Mouse (Mus musculus): ENCODE results near the gene Nif3l1.

Nif3l1 gene

GRCm38 (mm10) chr1:58454316-58454715 lies 9.4 kb downstream of the Nif3l1 start:
- no peak for DNase-seq (ENCODE audit: low spot score in 2 of 2)

- DNase-seq (ENCODE audit: low spot score in 2 of 2), result no peak
Measured at GRCm38 (mm10) chr1:58458175-58458574, 13.2 kb downstream of the Nif3l1 start.

GRCm38 (mm10) chr1:58458867-58459266 lies 13.9 kb downstream of the Nif3l1 start:
- DNase-seq (ENCODE audit: low spot score in 2 of 2), result no peak

GRCm38 (mm10) chr1:58460566-58460965 lies 15.6 kb downstream of the Nif3l1 start:
- DNase-seq (ENCODE audit: low spot score in 2 of 2), result no peak

- no peak for DNase-seq (ENCODE audit: low spot score in 2 of 2)
Measured at GRCm38 (mm10) chr1:58463935-58464334, 19.0 kb downstream of the Nif3l1 start.

GRCm38 (mm10) chr1:58465042-58465441 lies 20.1 kb downstream of the Nif3l1 start:
- DNase-seq (ENCODE audit: low spot score in 2 of 2), result no peak

- DNase-seq (ENCODE audit: low spot score in 2 of 2), result no peak
Measured at GRCm38 (mm10) chr1:58465561-58465960, 20.6 kb downstream of the Nif3l1 start.

- DNase-seq (ENCODE audit: low spot score in 2 of 2), result no peak
Measured at GRCm38 (mm10) chr1:58475662-58476061, 30.7 kb downstream of the Nif3l1 start.

- DNase-seq (ENCODE audit: low spot score in 2 of 2), result no peak
Measured at GRCm38 (mm10) chr1:58482647-58483046, 37.7 kb downstream of the Nif3l1 start.

- no peak for DNase-seq (ENCODE audit: low spot score in 2 of 2)
Measured at GRCm38 (mm10) chr1:58495603-58496002, 50.7 kb downstream of the Nif3l1 start.

- no peak for DNase-seq (ENCODE audit: low spot score in 2 of 2)
Measured at GRCm38 (mm10) chr1:58497678-58498077, 52.7 kb downstream of the Nif3l1 start.

GRCm38 (mm10) chr1:58498758-58499157 lies 53.8 kb downstream of the Nif3l1 start:
- DNase-seq (ENCODE audit: low spot score in 2 of 2), result no peak

- DNase-seq (ENCODE audit: low spot score in 2 of 2), result no peak
Measured at GRCm38 (mm10) chr1:58503134-58503533, 58.2 kb downstream of the Nif3l1 start.

GRCm38 (mm10) chr1:58503793-58504370 lies 58.9 kb downstream of the Nif3l1 start:
- no peak for DNase-seq (ENCODE audit: low spot score in 2 of 2)

- peak; percentile 90 to 95 for DNase-seq (ENCODE audit: low spot score in 2 of 2)
Measured at GRCm38 (mm10) chr1:58504577-58505254, 59.8 kb downstream of the Nif3l1 start, which contains the start of gene Orc2. TSS of gene Orc2 (minus strand) at chr1:58505109.

- no peak for DNase-seq (ENCODE audit: low spot score in 2 of 2)
Measured at GRCm38 (mm10) chr1:58507249-58507648, 62.3 kb downstream of the Nif3l1 start.

Measured in spleen, postnatal 4 days (tissue).